Mouse (Mus musculus): Measurements from ENCODE around the gene Pask. TPM values are rescaled to one million over a fixed set of nuclear protein-coding genes. Genes with fewer than 3 reads are reported as not detected.
A peak's percentile ranks its signal among the peaks of the same experiment; 100 is the strongest.

Pask gene
- polyA plus RNA-seq, 1 experiment = 0.30 TPM

DNA sequence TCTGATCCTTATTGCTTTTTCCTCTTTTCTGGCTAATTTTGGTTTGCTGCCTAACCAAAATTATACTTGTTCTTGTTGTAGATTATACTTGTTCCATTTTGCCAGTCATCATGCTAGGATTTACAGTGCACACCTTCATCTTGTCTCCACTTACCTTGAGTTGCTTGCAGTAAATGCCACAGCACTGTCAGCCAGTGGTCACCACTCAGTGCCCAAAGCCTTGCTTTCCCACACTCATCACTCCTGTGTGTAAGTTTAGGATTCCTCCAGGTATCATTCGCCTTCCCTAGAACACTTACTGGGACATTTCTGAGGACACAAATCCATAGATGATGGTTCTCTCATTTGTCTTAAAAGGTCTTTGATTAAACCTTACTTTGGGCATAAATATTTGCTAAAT is 51.7 kb downstream of the Pask start:
- TF ChIP-seq GATA1 (IDR thresholded peaks at IDR 0.05; ENCODE audit: borderline replicate concordance, low read length) = no peak
- TF ChIP-seq FLI1 (IDR thresholded peaks at IDR 0.05; ENCODE audit: low read length) = no peak
- H3K4me3 ChIP-seq (replicated peaks) = no peak overlapping the region
- H3K27me3 ChIP-seq (replicated peaks) = peaks cover 25% of the 10 kb centered on the region
- H3K9me3 ChIP-seq = no peaks in the 10 kb centered on the region
- H3K36me3 ChIP-seq (replicated peaks; ENCODE audit: low read length) = peaks cover 12% of the 10 kb centered on the region
- H3K4me1 ChIP-seq = peaks cover 38% of the 10 kb centered on the region

DNA sequence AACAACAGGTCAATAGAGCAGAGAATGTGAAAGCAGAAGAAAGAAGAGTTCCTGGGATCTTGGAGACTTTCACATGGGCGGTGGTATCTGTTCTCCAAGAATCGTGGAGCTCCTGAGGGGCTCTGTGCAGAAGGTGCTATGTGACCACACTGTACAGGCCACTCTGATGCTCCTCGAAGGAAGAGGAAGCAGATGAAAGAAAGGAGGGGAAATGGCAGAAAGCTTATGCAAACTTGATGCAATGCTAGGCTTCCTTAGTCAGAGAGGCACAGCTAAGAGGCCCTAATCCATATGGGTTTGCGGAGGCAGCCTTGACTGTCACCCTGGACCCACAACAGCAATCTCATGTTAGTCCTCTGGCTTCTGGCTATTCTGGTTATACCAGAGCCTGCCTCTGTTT is 52.3 kb downstream of the Pask start:
- no peaks in the 10 kb centered on the region for H3K9me3 ChIP-seq
- H3K4me3 ChIP-seq (replicated peaks) = no peak overlapping the region
- H3K4me1 ChIP-seq = peaks cover 44% of the 10 kb centered on the region
- TF ChIP-seq FLI1 (IDR thresholded peaks at IDR 0.05; ENCODE audit: low read length) = no peak
- no peak for TF ChIP-seq GATA1 (IDR thresholded peaks at IDR 0.05; ENCODE audit: borderline replicate concordance, low read length)
- H3K27me3 ChIP-seq (replicated peaks) = peaks cover 31% of the 10 kb centered on the region
- peaks cover 5% of the 10 kb centered on the region for H3K36me3 ChIP-seq (replicated peaks; ENCODE audit: low read length)

GRCm38 (mm10) chr1:93289678-93290214 is 53.5 kb downstream of the Pask start:
- peaks cover 44% of the 10 kb centered on the region for H3K4me1 ChIP-seq
- no peaks in the 10 kb centered on the region for H3K9me3 ChIP-seq
- H3K4me3 ChIP-seq (replicated peaks) = peak overlapping the region; percentile 67
- H3K36me3 ChIP-seq (replicated peaks; ENCODE audit: low read length) = no peaks in the 10 kb centered on the region
- H3K27me3 ChIP-seq (replicated peaks) = peaks cover 43% of the 10 kb centered on the region
- TF ChIP-seq GATA1 (IDR thresholded peaks at IDR 0.05; ENCODE audit: borderline replicate concordance, low read length) (no peak), FLI1 (IDR thresholded peaks at IDR 0.05; ENCODE audit: low read length) (no peak)

DNA sequence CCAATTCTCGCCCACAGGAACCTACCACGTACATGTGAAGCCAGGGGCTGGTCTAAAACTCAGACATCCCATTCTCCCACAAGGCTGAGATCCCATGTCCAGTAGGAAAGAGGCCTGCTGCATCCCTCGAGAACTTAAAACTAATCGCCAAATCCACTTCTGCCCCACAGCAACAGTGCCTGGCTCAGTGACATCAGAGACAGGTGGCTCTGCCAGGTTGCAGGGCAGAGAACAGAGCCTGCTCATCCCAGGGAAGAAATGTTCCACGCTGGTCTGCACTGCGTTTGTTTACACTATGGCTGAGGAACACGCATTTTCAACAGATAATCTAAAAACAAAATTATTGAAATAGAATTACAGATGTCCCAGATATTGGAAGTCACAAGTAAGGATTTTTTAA is 66.2 kb downstream of the Pask start:
- Histone ChIP-seq H3K4me1 (no peaks in the 10 kb centered on the region), H3K4me3 (replicated peaks) (no peak overlapping the region), H3K9me3 (peaks cover 8% of the 10 kb centered on the region; the same call in 1 of the 2 replicates), H3K27me3 (replicated peaks) (peaks cover 32% of the 10 kb centered on the region), H3K36me3 (replicated peaks; ENCODE audit: low read length) (no peaks in the 10 kb centered on the region)
- TF ChIP-seq GATA1 (IDR thresholded peaks at IDR 0.05; ENCODE audit: borderline replicate concordance, low read length) = no peak
- no peak for TF ChIP-seq FLI1 (IDR thresholded peaks at IDR 0.05; ENCODE audit: low read length)

DNA sequence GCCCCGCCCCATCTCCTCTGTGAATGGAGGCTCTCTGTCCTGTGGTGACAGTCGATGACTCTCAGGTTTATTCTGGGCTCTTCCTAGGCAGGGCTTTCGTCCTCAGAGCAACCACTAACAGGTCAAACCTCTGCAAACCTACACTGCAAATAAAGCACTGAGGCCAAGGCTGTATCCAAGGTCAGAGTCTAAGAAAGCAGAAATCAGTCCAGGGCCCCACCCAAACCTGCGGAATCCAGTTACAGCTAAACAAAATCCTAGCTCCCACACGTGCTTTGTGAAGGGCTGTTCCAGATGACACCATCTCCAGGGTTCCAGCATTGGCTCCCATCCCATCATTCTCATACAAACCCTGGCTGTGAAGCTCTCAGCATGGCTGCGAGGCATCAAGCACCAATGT is 67.7 kb downstream of the Pask start:
- no peaks in the 10 kb centered on the region for H3K36me3 ChIP-seq (replicated peaks; ENCODE audit: low read length)
- peaks cover 8% of the 10 kb centered on the region; the same call in 1 of the 2 replicates for H3K9me3 ChIP-seq
- peaks cover 22% of the 10 kb centered on the region for H3K27me3 ChIP-seq (replicated peaks)
- no peak for TF ChIP-seq GATA1 (IDR thresholded peaks at IDR 0.05; ENCODE audit: borderline replicate concordance, low read length)
- TF ChIP-seq FLI1 (IDR thresholded peaks at IDR 0.05; ENCODE audit: low read length) = no peak
- H3K4me3 ChIP-seq (replicated peaks) = no peak overlapping the region
- no peaks in the 10 kb centered on the region for H3K4me1 ChIP-seq

GRCm38 (mm10) chr1:93272409-93272821 is 70.9 kb downstream of the Pask start:
- no peak overlapping the region for H3K4me3 ChIP-seq (replicated peaks)
- peaks cover 13% of the 10 kb centered on the region for H3K9me3 ChIP-seq
- TF ChIP-seq FLI1 (IDR thresholded peaks at IDR 0.05; ENCODE audit: low read length) (no peak), GATA1 (IDR thresholded peaks at IDR 0.05; ENCODE audit: borderline replicate concordance, low read length) (no peak)
- H3K4me1 ChIP-seq = no peaks in the 10 kb centered on the region
- H3K36me3 ChIP-seq (replicated peaks; ENCODE audit: low read length) = no peaks in the 10 kb centered on the region
- H3K27me3 ChIP-seq (replicated peaks) = peaks cover 15% of the 10 kb centered on the region

DNA sequence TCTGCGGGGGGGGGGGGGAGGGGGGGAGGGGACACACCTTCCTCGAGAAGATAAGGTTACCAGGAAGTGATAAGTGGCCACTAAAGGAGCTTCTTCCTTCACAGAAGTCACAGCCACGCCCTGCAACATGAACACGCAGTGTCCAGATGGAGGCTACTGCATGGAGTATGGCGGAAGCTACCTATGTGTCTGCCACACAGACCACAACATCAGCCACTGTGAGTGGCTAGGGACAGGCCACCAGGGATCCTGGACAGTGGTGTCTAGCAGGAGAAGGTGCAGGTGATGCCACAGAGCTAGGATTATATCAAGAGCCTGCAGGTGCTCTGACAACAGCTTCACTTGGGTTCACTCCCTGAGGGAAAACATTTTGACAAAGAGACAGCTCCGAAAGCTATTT is 71.5 kb downstream of the Pask start:
- Histone ChIP-seq H3K27me3 (replicated peaks) (peaks cover 15% of the 10 kb centered on the region), H3K9me3 (peaks cover 13% of the 10 kb centered on the region), H3K36me3 (replicated peaks; ENCODE audit: low read length) (no peaks in the 10 kb centered on the region), H3K4me3 (replicated peaks) (no peak overlapping the region), H3K4me1 (no peaks in the 10 kb centered on the region)
- TF ChIP-seq GATA1 (IDR thresholded peaks at IDR 0.05; ENCODE audit: borderline replicate concordance, low read length) = no peak
- no peak for TF ChIP-seq FLI1 (IDR thresholded peaks at IDR 0.05; ENCODE audit: low read length)

GRCm38 (mm10) chr1:93270516-93271240 is 72.6 kb downstream of the Pask start:
- TF ChIP-seq FLI1 (IDR thresholded peaks at IDR 0.05; ENCODE audit: low read length) (no peak), GATA1 (IDR thresholded peaks at IDR 0.05; ENCODE audit: borderline replicate concordance, low read length) (no peak)
- Histone ChIP-seq H3K36me3 (replicated peaks; ENCODE audit: low read length) (no peaks in the 10 kb centered on the region), H3K4me1 (no peaks in the 10 kb centered on the region), H3K9me3 (peaks cover 13% of the 10 kb centered on the region), H3K27me3 (replicated peaks) (peaks cover 8% of the 10 kb centered on the region), H3K4me3 (replicated peaks) (no peak overlapping the region)

GRCm38 (mm10) chr1:93268246-93268645 is 75.0 kb downstream of the Pask start:
- H3K36me3 ChIP-seq (replicated peaks; ENCODE audit: low read length) = no peaks in the 10 kb centered on the region
- H3K27me3 ChIP-seq (replicated peaks) = peaks cover 12% of the 10 kb centered on the region
- no peak overlapping the region for H3K4me3 ChIP-seq (replicated peaks)
- H3K9me3 ChIP-seq = peaks cover 4% of the 10 kb centered on the region; the same call in 1 of the 2 replicates
- no peak for TF ChIP-seq FLI1 (IDR thresholded peaks at IDR 0.05; ENCODE audit: low read length)
- TF ChIP-seq GATA1 (IDR thresholded peaks at IDR 0.05; ENCODE audit: borderline replicate concordance, low read length) = no peak
- H3K4me1 ChIP-seq = no peaks in the 10 kb centered on the region

GRCm38 (mm10) chr1:93267207-93267606 is 76.1 kb downstream of the Pask start:
- H3K27me3 ChIP-seq (replicated peaks) = peaks cover 15% of the 10 kb centered on the region
- H3K4me1 ChIP-seq = no peaks in the 10 kb centered on the region
- no peak overlapping the region for H3K4me3 ChIP-seq (replicated peaks)
- TF ChIP-seq FLI1 (IDR thresholded peaks at IDR 0.05; ENCODE audit: low read length) = no peak
- no peak for TF ChIP-seq GATA1 (IDR thresholded peaks at IDR 0.05; ENCODE audit: borderline replicate concordance, low read length)
- H3K36me3 ChIP-seq (replicated peaks; ENCODE audit: low read length) = no peaks in the 10 kb centered on the region
- peaks cover 4% of the 10 kb centered on the region; the same call in 1 of the 2 replicates for H3K9me3 ChIP-seq

Other genes with a start within 250 kb of the Pask start
- gene Kif1a, start 241.5 kb downstream of the Pask start, polyA plus RNA-seq (2012; ENCODE audit: insufficient read depth, low replicate concordance) = 0.07 TPM in 1 of 2 replicates, not detected in the other
- gene Agxt, start 208.2 kb downstream of the Pask start, polyA plus RNA-seq (2012; ENCODE audit: insufficient read depth, low replicate concordance) = not detected in 2 replicates
- gene 2310007B03Rik, start 182.5 kb downstream of the Pask start, polyA plus RNA-seq (2012; ENCODE audit: insufficient read depth, low replicate concordance) = not detected in 2 replicates
- gene Crocc2, start 174.8 kb downstream of the Pask start, polyA plus RNA-seq (2012; ENCODE audit: insufficient read depth, low replicate concordance) = not detected in 2 replicates
- gene Sned1, start 107.6 kb downstream of the Pask start, polyA plus RNA-seq (2012; ENCODE audit: insufficient read depth, low replicate concordance) = 0.03 TPM in 1 of 2 replicates, not detected in the other
- 2.8 TPM in 1 of 2 replicates, not detected in the other for gene Mterf4, start 37.6 kb downstream of the Pask start, polyA plus RNA-seq (2012; ENCODE audit: insufficient read depth, low replicate concordance)
- gene Ppp1r7, start 628 bp downstream of the Pask start, polyA plus RNA-seq (2012; ENCODE audit: insufficient read depth, low replicate concordance) = 6.9 and 18.6 TPM in 2 replicates
- 0.02 TPM in 1 of 2 replicates, not detected in the other for gene Ano7, start 30.4 kb upstream of the Pask start, polyA plus RNA-seq (2012; ENCODE audit: insufficient read depth, low replicate concordance)
- 30.3 and 34.3 TPM in 2 replicates for gene Hdlbp, start 135.3 kb upstream of the Pask start, polyA plus RNA-seq (2012; ENCODE audit: insufficient read depth, low replicate concordance)
- not detected in 2 replicates for gene Farp2, start 168.6 kb upstream of the Pask start, polyA plus RNA-seq (2012; ENCODE audit: insufficient read depth, low replicate concordance)